Mouse (Mus musculus) adipocyte (in vitro differentiated cells): ENCODE measurements around the gene Derl2.
A peak's percentile ranks its signal among the peaks of the same experiment; 100 is the strongest.

ENCODE experiments used
- DNase-seq: peaks from one replicate; pipeline ENCODE4 v3.0.0-alpha.2; 2016; ENCODE audit warnings: low spot score

The Derl2 gene

DNA sequence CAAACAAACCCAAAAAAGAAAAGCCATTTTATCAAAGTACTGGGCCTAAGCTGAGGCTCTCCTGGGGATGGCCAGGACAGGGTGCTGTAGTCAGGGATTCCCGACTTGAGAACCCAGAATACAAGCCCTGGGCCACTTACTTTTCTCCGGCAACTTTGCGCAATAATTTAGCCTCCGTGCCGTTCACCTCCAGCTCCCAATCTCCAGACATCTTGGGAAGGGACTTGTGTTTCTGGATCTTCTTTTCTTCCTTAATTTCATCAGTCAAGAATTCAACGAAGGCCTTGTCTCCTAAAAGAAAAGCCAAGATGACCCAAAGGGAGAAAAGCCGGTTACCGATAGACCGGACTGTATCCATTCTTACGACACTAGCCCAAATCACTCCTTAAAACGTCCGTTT is 37.6 kb downstream of the Derl2 start:
- peak; percentile 29 for DNase-seq

GRCm38 (mm10) chr11:70980751-70981510 is 38.7 kb downstream of the Derl2 start:
- DNase-seq, result no peak

GRCm38 (mm10) chr11:70980232-70980631 is 39.4 kb downstream of the Derl2 start:
- no peak for DNase-seq

- no peak for DNase-seq
Measured at GRCm38 (mm10) chr11:70977293-70977692, 42.3 kb downstream of the Derl2 start.

DNA sequence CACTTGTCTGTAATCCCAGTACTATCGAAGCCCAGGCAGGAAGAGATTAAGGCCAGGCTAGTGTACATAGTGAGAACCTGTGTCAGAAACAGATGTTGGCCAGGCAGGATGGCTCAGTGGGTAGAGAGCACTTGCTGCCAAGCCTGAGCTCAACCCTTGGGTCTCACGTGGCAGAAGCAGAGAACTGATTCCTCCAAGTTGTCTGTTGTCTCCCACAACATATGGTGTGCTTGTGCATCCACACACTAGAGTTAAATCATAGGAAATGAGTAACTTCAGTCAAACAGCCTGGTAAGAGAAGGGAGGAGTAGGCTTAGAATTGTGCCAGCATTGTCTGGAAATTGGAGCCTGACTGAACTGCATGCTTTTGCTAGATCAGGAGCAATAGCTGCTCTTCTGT is 44.4 kb downstream of the Derl2 start:
- no peak for DNase-seq

- no peak for DNase-seq
Measured at GRCm38 (mm10) chr11:70973947-70974346, 45.7 kb downstream of the Derl2 start.

DNA sequence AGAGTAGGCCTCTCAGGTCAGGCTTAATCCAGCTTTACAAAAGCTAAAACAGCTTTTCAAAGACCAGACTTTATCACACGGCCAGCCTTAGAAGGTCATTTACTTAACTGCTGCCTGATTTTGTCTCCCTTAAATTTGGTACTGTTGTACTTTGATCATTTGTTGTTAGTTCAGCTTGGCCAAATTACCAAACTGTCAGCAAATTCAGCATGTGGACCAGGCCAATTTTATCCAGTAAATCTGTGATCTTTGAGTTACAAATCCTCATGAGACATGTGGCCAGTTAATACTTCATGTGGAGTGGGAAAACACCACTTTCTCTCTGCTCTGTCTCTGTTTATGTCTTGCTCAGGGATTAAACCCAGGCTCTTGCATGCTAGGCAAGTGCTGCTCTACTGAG is 47.1 kb downstream of the Derl2 start:
- no peak for DNase-seq

GRCm38 (mm10) chr11:70970560-70971540 is 48.8 kb downstream of the Derl2 start:
- DNase-seq, result peak; percentile 19

DNA sequence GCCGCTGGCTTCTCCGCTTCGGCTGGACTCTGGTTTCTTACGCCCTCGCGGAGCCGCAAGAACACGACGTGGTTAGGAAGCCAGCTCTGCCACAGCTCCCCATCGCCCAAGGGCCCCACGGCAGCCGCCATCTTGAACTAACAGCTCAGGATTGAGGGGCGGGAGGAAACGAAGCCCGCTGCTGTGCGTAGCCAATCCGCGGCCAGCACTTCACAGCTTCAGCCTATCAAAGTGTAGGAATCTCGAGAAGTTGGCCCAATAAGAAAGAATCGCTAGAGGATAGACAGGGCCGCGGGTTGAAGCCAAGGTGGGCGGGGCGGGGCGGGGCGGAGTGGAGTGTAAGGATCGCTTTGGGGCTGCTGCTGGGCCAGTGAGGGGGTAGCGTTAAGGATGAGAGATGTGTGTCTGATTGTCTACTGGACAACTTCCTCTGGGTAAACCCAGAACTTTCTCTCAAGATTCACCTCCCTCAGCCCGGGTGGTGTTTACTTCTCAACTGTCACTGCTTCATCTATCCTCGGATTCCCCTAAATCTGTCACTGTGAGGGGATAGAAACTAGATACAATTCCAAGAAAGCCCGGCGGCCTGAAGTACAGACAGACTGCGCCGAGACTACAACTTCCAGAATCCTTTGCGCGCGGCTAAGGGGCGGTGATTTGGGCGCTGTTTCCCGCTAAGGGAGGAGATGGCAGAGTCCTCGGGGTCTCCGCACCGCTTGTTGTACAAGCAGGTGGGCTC is 49.7 kb downstream of the Derl2 start, which contains the start of the genes Nup88 and Rpain:
Gene Nup88 (minus strand): TSS at position 153 of the 739 bp plus-strand sequence.
Gene Rpain (plus strand): TSS at position 393 of the 739 bp plus-strand sequence.
- peak; percentile 97 for DNase-seq

DNA sequence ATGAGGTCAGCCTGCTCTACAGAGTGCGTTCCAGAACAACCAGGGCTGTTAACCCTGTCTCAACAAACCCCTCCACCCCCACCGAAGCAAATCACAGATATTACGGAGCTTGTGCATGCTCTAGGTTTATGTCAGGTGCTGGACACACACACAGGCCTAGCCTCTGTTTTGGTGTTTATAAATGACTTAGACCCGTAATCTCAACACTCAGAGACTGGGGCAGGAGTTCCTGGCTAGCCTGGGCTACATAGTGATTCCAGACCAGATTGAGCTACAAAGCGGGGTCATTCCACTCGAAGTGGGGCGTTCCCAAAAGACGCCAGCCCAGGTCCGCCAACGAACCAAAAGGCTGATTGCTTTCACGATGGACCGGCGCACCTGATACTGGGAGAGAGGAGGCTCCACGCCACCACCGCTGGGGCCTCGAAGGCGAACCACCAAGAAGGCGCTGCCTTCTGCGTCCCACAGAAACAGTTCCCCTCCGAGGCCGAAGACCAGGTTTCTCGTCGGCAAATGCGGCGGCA is 50.3 kb downstream of the Derl2 start:
- DNase-seq, result no peak

- no peak for DNase-seq
Measured at GRCm38 (mm10) chr11:70964222-70964907, 55.3 kb downstream of the Derl2 start.

- no peak for DNase-seq
Measured at GRCm38 (mm10) chr11:70960786-70961554, 58.7 kb downstream of the Derl2 start.
